Mouse (Mus musculus) skeletal muscle tissue, adult 2 months (tissue): ENCODE data around the gene Zc3hc1.

Source experiments
- DNase-seq: peaks from one replicate; pipeline ENCODE4 v3.0.0-alpha.2; 2012; ENCODE audit warnings: low read depth, low spot score

Zc3hc1 gene

GRCm38 (mm10) chr6:30374731-30375510 is 15.9 kb downstream of the Zc3hc1 start:
- DNase-seq = peak; percentile 49

- no peak for DNase-seq
Observed at GRCm38 (mm10) chr6:30372627-30373369, 18.0 kb downstream of the Zc3hc1 start.

GRCm38 (mm10) chr6:30369291-30369690 is 21.5 kb downstream of the Zc3hc1 start:
- DNase-seq = no peak

- no peak for DNase-seq
Observed at GRCm38 (mm10) chr6:30363808-30364207, 27.0 kb downstream of the Zc3hc1 start.

GRCm38 (mm10) chr6:30359762-30360509 is 30.9 kb downstream of the Zc3hc1 start:
- DNase-seq = peak; percentile 95

- DNase-seq = peak; percentile 69
Observed at GRCm38 (mm10) chr6:30357561-30358177, 33.2 kb downstream of the Zc3hc1 start.

GRCm38 (mm10) chr6:30356680-30357079 is 34.1 kb downstream of the Zc3hc1 start:
- no peak for DNase-seq

GRCm38 (mm10) chr6:30356161-30356560 is 34.7 kb downstream of the Zc3hc1 start:
- DNase-seq = no peak

- DNase-seq = peak; percentile 75
Observed at GRCm38 (mm10) chr6:30355701-30356100, 35.1 kb downstream of the Zc3hc1 start.

- DNase-seq = no peak
Observed at GRCm38 (mm10) chr6:30354760-30355159, 36.1 kb downstream of the Zc3hc1 start.

GRCm38 (mm10) chr6:30353661-30354060 is 37.2 kb downstream of the Zc3hc1 start:
- no peak for DNase-seq

GRCm38 (mm10) chr6:30352762-30353161 is 38.1 kb downstream of the Zc3hc1 start:
- DNase-seq = no peak

GRCm38 (mm10) chr6:30351290-30351689 is 39.5 kb downstream of the Zc3hc1 start:
- no peak for DNase-seq

GRCm38 (mm10) chr6:30347288-30347801 is 43.5 kb downstream of the Zc3hc1 start:
- no peak for DNase-seq

GRCm38 (mm10) chr6:30346737-30347136 is 44.1 kb downstream of the Zc3hc1 start:
- DNase-seq = no peak

GRCm38 (mm10) chr6:30344032-30344431 is 46.8 kb downstream of the Zc3hc1 start:
- DNase-seq = peak; percentile 57

GRCm38 (mm10) chr6:30340231-30340873 is 50.5 kb downstream of the Zc3hc1 start:
- no peak for DNase-seq

- peak; percentile 56 for DNase-seq
Observed at GRCm38 (mm10) chr6:30336912-30337311, 53.9 kb downstream of the Zc3hc1 start.

- no peak for DNase-seq
Observed at GRCm38 (mm10) chr6:30332262-30332661, 58.6 kb downstream of the Zc3hc1 start.

- DNase-seq = no peak
Observed at GRCm38 (mm10) chr6:30330706-30331105, 60.1 kb downstream of the Zc3hc1 start.

GRCm38 (mm10) chr6:30325932-30326501 is 64.8 kb downstream of the Zc3hc1 start:
- DNase-seq = no peak
